Mouse (Mus musculus) c-Kit-positive CD71-positive TER-119-positive erythroid progenitor cells, embryonic 14.5 days (primary cell): Measurements from ENCODE around the gene Lrrk1.

ENCODE experiments used
- DNase-seq: peaks from one replicate; pipeline ENCODE4 v3.0.0-alpha.2; 2013; ENCODE audit warnings: low spot score

The Lrrk1 gene

GRCm38 (mm10) chr7:66187581-66188231 is 200.4 kb downstream of the Lrrk1 start:
- peak; percentile 60 for DNase-seq

GRCm38 (mm10) chr7:66185370-66185769 is 202.8 kb downstream of the Lrrk1 start:
- DNase-seq = no peak

GRCm38 (mm10) chr7:66184026-66184425 is 204.1 kb downstream of the Lrrk1 start:
- DNase-seq = no peak

- DNase-seq = no peak
These were observed 204.7 kb downstream of the Lrrk1 start for GRCm38 (mm10) chr7:66183404-66183803.

GRCm38 (mm10) chr7:66182075-66182715 is 206.0 kb downstream of the Lrrk1 start:
- DNase-seq = no peak

- no peak for DNase-seq
These were observed 207.3 kb downstream of the Lrrk1 start for GRCm38 (mm10) chr7:66180711-66181365.

GRCm38 (mm10) chr7:66180260-66180659 is 207.9 kb downstream of the Lrrk1 start:
- DNase-seq = no peak

- no peak for DNase-seq
These were observed 208.4 kb downstream of the Lrrk1 start for GRCm38 (mm10) chr7:66179711-66180110.

- no peak for DNase-seq
These were observed 209.0 kb downstream of the Lrrk1 start for GRCm38 (mm10) chr7:66179120-66179581.

GRCm38 (mm10) chr7:66178101-66178500 is 210.0 kb downstream of the Lrrk1 start:
- DNase-seq = no peak

GRCm38 (mm10) chr7:66176929-66177328 is 211.2 kb downstream of the Lrrk1 start:
- peak; percentile 68 for DNase-seq
